Mouse (Mus musculus): ENCODE data around the gene Tbc1d30.
A peak's percentile ranks its signal among the peaks of the same experiment; 100 is the strongest.

Gene Tbc1d30

GRCm38 (mm10) chr10:121351066-121351581 lies at the start of gene Tbc1d30:
Gene Tbc1d30 (minus strand): TSS chr10:121351278.
- peak; percentile 75 to 86 for DNase-seq

GRCm38 (mm10) chr10:121398599-121398998 lies 47.5 kb upstream of the Tbc1d30 start:
- DNase-seq = no peak

- peak in 1 of 2 experiments; percentile 53 for DNase-seq
Observed at GRCm38 (mm10) chr10:121395542-121396176, 44.6 kb upstream of the Tbc1d30 start.

GRCm38 (mm10) chr10:121394789-121395325 lies 43.8 kb upstream of the Tbc1d30 start:
- peak in 1 of 2 experiments; percentile 40 for DNase-seq

GRCm38 (mm10) chr10:121394270-121394669 lies 43.2 kb upstream of the Tbc1d30 start:
- DNase-seq = no peak

- DNase-seq = no peak
Observed at GRCm38 (mm10) chr10:121391901-121392300, 40.8 kb upstream of the Tbc1d30 start.

GRCm38 (mm10) chr10:121390602-121391001 lies 39.5 kb upstream of the Tbc1d30 start:
- no peak for DNase-seq

DNA sequence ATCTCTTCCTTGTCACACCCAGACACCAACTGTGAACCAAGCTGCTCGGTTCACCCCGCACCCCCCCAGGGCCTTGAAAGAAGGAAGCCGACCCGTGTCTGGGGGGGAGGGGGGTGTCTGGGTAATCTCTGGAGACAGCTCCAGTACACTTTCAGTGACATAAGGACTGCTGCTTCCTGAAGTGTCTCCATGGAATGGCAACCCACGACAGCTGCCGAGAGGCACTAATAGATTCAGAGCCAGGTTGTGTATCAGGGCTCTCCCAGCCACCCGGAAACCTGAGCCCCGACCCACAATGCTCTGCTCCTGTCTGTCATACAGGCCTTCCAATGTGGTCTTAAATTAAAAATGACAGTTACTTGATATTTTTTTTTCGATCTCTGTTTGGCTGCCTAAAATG lies 35.3 kb upstream of the Tbc1d30 start:
- no peak for DNase-seq

GRCm38 (mm10) chr10:121385695-121386094 lies 34.6 kb upstream of the Tbc1d30 start:
- DNase-seq = no peak

DNA sequence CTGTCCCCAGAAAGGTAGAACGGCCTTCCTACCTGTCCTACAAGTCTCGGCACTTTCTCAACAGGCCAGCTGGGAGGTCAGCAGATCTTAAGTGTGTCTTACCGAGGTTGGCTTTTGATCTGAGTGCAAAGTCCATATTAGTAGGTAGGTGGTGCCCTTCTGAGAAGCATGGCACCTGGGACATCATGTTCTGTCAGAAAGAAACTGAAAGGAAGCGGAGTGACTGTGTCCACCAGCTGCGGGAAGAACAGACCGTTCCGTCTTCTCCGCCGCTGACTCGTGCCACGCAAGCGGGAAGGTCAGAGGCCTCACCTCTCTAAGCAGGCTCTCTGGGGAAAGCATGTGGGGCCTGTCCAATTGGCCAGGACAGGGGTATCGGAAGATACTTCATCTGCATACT lies 33.6 kb upstream of the Tbc1d30 start:
- peak in 1 of 2 experiments; percentile 75 for DNase-seq

DNA sequence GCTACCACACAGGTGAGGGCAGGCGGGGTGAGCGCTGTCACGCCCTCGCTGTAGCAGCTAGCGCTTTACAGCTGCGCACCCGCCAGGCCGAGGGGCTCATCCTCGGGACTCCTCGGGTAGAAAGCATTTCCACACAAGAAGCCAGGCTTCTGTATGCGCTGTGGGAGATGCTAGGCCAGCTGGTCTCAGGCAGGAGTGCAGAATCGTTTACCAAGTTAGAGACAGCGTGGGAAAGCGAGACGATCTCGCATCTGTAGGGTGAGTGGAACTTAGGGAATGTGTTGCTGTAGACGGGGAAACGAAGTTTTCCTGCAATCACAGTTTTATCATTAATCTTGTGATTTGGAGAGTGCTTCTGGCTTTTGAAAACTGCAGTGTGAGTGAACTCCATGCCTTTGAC lies 30.2 kb upstream of the Tbc1d30 start:
- no peak for DNase-seq

DNA sequence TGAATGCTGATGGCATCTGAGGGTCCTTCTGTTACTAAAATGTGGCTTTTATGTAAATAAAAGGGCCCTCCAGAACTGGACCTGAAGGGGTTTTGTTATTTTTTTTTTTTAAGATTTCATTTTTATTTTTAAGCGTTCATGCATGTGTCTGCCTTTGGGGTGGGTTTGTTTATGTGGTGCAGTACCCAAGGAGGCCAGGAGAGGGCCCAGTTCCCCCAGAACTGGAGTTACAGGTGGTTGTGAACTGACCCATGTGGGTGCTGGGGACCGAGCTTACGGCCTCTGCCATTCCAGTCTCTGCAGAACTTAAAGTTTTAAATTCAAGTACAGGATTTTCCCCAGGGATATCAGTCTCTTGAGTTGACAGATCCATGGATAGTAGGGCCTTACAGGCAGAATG lies 28.3 kb upstream of the Tbc1d30 start:
- peak in 1 of 2 experiments; percentile 17 for DNase-seq

- peak in 1 of 2 experiments; percentile 42 for DNase-seq
Observed at GRCm38 (mm10) chr10:121376530-121377271, 25.6 kb upstream of the Tbc1d30 start.

DNA sequence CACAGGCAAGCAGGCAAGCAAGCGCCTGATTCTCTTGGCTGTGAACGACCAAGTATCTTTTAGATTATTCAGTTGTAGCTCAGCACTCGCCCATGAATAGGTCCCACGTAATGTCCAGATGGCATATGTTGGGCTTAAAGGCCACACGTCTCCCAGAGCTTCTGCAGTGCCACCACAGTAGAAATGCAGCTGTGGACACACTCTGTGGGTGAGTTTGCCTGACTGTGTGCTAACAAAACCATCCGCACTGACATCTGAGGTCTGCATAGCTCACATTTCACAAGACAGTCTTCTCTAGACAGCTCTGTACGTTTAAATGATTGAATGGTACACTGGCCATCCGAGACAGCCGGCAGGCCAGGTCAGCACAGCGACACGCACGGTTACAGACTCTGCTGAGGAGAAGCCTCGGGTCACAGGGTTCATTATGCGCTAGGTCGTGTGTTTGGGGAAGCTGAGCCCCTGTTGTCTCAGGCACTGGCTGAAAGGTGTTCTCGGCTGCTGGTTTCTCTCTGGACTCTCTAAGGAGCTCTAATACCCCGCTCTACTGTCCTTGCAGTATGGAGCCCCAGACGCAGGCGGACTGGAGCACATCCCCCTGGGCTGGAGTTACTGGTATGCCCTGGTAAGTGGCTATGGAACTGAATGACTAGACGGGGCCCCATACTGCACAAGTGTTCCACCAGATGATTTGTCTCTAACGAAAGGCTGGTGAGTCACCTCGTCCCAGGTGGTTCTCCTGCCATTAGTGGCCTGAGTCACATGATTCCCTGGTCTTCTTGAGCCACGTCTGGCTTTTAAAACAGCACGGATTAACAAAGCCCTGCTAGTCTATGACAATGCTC lies 24.8 kb upstream of the Tbc1d30 start:
- no peak for DNase-seq

- no peak for DNase-seq
Observed at GRCm38 (mm10) chr10:121374693-121375620, 23.9 kb upstream of the Tbc1d30 start.

DNA sequence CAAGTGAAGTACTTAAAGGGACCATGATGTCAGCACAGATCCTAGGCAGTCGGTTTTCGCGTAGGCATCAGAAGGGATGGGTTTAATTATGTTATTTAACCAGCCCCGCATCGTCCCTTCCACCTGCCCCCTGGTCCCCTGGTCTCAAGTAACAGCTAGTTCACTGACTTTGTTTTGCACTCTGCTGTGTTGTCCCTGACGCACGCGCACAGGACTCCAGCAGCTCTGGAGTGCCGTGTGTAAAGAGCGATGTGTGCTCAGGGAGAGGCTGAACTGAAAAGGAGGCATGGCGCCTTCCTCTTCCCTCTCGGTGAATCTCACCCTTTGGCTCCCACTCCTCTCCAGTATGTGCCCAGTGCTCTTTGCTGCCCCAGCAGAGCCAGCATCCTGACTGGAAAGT lies 22.9 kb upstream of the Tbc1d30 start:
- no peak for DNase-seq

- peak in 1 of 2 experiments; percentile 37 for DNase-seq
Observed at GRCm38 (mm10) chr10:121370777-121371176, 19.7 kb upstream of the Tbc1d30 start.

DNA sequence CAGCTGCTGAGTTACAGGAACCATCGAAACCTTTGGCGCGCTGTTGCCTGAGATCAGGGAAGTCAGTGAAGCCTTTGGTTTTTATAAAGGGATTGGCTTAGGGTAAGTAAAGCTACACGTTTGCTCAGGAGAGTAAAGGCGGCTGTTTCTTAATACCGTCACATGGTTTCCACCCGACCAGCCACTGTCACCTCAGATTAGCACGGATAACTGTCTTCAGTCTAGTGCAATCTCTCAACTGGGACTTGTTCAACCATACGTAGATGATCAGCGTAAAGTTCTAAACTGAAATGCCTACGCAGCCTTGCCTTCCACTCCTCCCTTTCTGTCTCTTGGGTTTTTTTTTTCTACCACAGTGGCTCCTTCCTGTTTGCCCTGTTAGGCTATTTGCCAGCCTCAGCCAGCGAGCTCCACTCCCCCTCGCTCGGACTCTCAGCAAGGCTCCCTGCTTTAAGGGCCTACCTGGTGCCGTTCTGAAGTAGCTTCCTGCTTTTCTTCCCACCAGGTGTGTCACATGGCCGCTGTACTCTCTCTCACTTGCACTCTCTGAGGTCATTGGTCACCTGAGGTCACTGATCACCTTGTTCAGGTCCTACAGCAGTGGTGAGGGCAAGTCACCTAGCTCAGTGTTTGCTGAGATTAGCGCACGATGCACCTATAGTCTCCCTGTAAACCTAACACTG lies 17.8 kb upstream of the Tbc1d30 start:
- DNase-seq = peak in 1 of 2 experiments; percentile 56

- peak in 1 of 2 experiments; percentile 36 for DNase-seq
Observed at GRCm38 (mm10) chr10:121367780-121368179, 16.7 kb upstream of the Tbc1d30 start.

DNA sequence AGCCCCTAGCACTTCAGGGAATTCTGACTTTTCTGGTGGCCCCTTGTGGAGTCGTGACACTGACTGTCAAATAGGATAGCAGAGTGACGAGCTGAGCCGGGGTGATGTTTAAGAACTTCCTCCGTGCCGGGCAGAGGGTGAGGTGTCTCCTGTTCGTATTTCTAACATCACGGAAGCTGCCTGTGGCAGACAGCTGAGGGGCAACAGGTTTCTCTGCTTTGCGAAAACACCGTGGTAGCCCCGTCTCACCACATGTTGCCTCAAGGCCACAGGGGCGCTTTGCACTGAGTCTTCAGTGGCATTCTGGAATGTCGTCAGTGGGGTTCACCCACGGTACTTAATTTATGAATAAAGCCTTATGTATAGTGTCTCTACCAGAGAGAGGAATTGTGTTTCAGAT lies 16.2 kb upstream of the Tbc1d30 start:
- DNase-seq = peak in 1 of 2 experiments; percentile 39

- DNase-seq = peak; percentile 54 to 75
Observed at GRCm38 (mm10) chr10:121365781-121366272, 14.7 kb upstream of the Tbc1d30 start.

All from kidney, postnatal 25 days (tissue).